In the genomic region with DNA sequence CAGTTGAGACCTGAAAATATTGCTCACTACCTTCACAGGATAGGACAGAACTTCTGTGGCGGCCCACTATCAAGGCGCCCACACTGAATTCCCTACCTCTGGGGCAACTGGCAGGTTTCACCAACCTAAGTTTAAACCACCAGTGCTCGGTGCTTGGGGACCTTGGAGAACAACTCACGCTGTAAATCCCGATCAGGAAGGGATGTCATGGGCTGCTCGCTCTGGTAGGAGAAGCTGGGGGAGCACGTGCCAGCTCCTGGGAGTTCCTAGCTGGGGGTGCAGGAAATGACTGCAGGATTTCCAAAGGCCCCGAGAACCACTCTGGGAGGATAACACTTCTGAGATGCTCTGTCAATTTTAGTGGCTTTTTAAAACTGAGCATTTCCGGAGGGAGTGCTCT, we compare ENCODE assay signal across 16 mouse cellular contexts.
DNase-seq lines count a peak whose midpoint lies in the region; ATAC-seq lines count a peak whose summit lies in the region.
"Had no signal": no experiment of that assay in that cellular context is flagged by ENCODE, and none has a peak within 500 bp of the region (broad histone marks: within the 10 kb centered on the region; RNA-seq: fewer than 3 reads in every experiment).

No protein-coding gene starts in this region.

- WGBS in heart, embryonic 10.5 days: 78% methylated on average over 9 of the region's 9 CpGs
- 86% methylated on average over 9 of the region's 9 CpGs for WGBS in hindbrain, embryonic 15.5 days
- WGBS in hindbrain, embryonic 16.5 days: 81% methylated on average over 9 of the region's 9 CpGs
- WGBS in midbrain, embryonic 14.5 days: 82% methylated on average over 9 of the region's 9 CpGs
- 81% methylated on average over 9 of the region's 9 CpGs for WGBS in midbrain, embryonic 16.5 days
- 79% methylated on average over 9 of the region's 9 CpGs for WGBS in limb, embryonic 10.5 days

- H3K4me2 ChIP-seq in hindbrain, embryonic 15.5 days: no peak overlapping the region
- H3K4me2 ChIP-seq in hindbrain, embryonic 16.5 days (ENCODE audit: low read length): no peak overlapping the region
- no peak overlapping the region for H3K4me2 ChIP-seq in midbrain, embryonic 14.5 days (ENCODE audit: low read length)
- H3K4me2 ChIP-seq in midbrain, embryonic 16.5 days (ENCODE audit: low read length): no peak overlapping the region

- H3K9me3 ChIP-seq in heart, embryonic 10.5 days: no peaks in the 10 kb centered on the region
- H3K9me3 ChIP-seq in hindbrain, embryonic 15.5 days: no peaks in the 10 kb centered on the region
- H3K9me3 ChIP-seq in hindbrain, embryonic 16.5 days (ENCODE audit: control insufficient read depth, low read length): no peaks in the 10 kb centered on the region
- no peaks in the 10 kb centered on the region for H3K9me3 ChIP-seq in midbrain, embryonic 14.5 days (ENCODE audit: control insufficient read depth, low read length)
- H3K9me3 ChIP-seq in midbrain, embryonic 16.5 days (replicated peaks; ENCODE audit: control insufficient read depth, low read length, poor library complexity, severe bottlenecking): no peaks in the 10 kb centered on the region
- H3K9me3 ChIP-seq in limb, embryonic 10.5 days (replicated peaks): no peaks in the 10 kb centered on the region

- H3K9ac ChIP-seq in hindbrain, embryonic 15.5 days: no peak overlapping the region
- no peak overlapping the region for H3K9ac ChIP-seq in hindbrain, embryonic 16.5 days (ENCODE audit: low read depth, low read length)
- H3K9ac ChIP-seq in midbrain, embryonic 14.5 days (replicated peaks; ENCODE audit: low read length): no peak overlapping the region
- H3K9ac ChIP-seq in midbrain, embryonic 16.5 days (ENCODE audit: low read depth, low read length): no peak overlapping the region
- H3K9ac ChIP-seq: liver, embryonic 14.5 days had no signal

- DNase-seq in heart, embryonic 10.5 days (ENCODE audit: low spot score): no peak
- no peak for DNase-seq in heart, postnatal 14 days
- DNase-seq in midbrain, embryonic 14.5 days: no peak
- no peak for DNase-seq in limb, embryonic 10.5 days (ENCODE audit: low spot score)
- DNase-seq in gastrocnemius, postnatal 25 days: no peak
- DNase-seq: adrenal gland, postnatal 10 days; B cell, adult 2 months; cerebellum, adult 11 months; cerebellum, postnatal 36 days; thymus, postnatal 36 days had no signal

- intact Hi-C loops in heart, postnatal 14 days (cut with DNase I): no loop called here

- H3K36me3 ChIP-seq in heart, embryonic 10.5 days: no peaks in the 10 kb centered on the region
- no peaks in the 10 kb centered on the region for H3K36me3 ChIP-seq in hindbrain, embryonic 15.5 days
- no peaks in the 10 kb centered on the region for H3K36me3 ChIP-seq in hindbrain, embryonic 16.5 days (ENCODE audit: control insufficient read depth, insufficient read depth, low read length)
- no peaks in the 10 kb centered on the region for H3K36me3 ChIP-seq in midbrain, embryonic 14.5 days (ENCODE audit: control insufficient read depth, insufficient read depth, low read length)
- H3K36me3 ChIP-seq in midbrain, embryonic 16.5 days (ENCODE audit: control insufficient read depth, insufficient read depth, low read length): no peaks in the 10 kb centered on the region
- H3K36me3 ChIP-seq in limb, embryonic 10.5 days: no peaks in the 10 kb centered on the region

- peak overlapping the region; percentile 85 for H3K27ac ChIP-seq in heart, embryonic 10.5 days
- H3K27ac ChIP-seq in hindbrain, embryonic 15.5 days (replicated peaks): peak overlapping the region; percentile 75; the same call in 1 of the 2 replicates
- H3K27ac ChIP-seq in hindbrain, embryonic 16.5 days (ENCODE audit: low read depth, low read length): no peak overlapping the region
- 0 out of 2 replicates have a peak overlapping the region, but pooled peaks have one; percentile 16 for H3K27ac ChIP-seq in midbrain, embryonic 14.5 days (replicated peaks; ENCODE audit: low read depth, low read length)
- no peak overlapping the region for H3K27ac ChIP-seq in midbrain, embryonic 16.5 days (ENCODE audit: low read length)
- peak overlapping the region; percentile 50; the same call in 1 of the 2 replicates for H3K27ac ChIP-seq in limb, embryonic 10.5 days
- H3K27ac ChIP-seq: liver, embryonic 14.5 days had no signal

- H3K27me3 ChIP-seq in heart, embryonic 10.5 days (ENCODE audit: insufficient read depth, poor library complexity, severe bottlenecking): no peaks in the 10 kb centered on the region
- no peaks in the 10 kb centered on the region for H3K27me3 ChIP-seq in hindbrain, embryonic 15.5 days
- no peaks in the 10 kb centered on the region for H3K27me3 ChIP-seq in hindbrain, embryonic 16.5 days (replicated peaks; ENCODE audit: control insufficient read depth, insufficient read depth, low read length)
- H3K27me3 ChIP-seq in midbrain, embryonic 14.5 days (ENCODE audit: control insufficient read depth, insufficient read depth, low read length): no peaks in the 10 kb centered on the region
- H3K27me3 ChIP-seq in midbrain, embryonic 16.5 days (ENCODE audit: control insufficient read depth, insufficient read depth, low read depth, low read length): no peaks in the 10 kb centered on the region
- H3K27me3 ChIP-seq in limb, embryonic 10.5 days (ENCODE audit: low read depth, poor library complexity, severe bottlenecking): no peaks in the 10 kb centered on the region

- no peak for ATAC-seq in hindbrain, embryonic 15.5 days (ENCODE audit: low FRiP score, low read depth)
- ATAC-seq in hindbrain, embryonic 16.5 days: no peak
- no peak for ATAC-seq in midbrain, embryonic 14.5 days (ENCODE audit: low FRiP score, low TSS enrichment)
- no peak for ATAC-seq in midbrain, embryonic 16.5 days
- ATAC-seq: lung, postnatal 0 days had no signal

- no peak overlapping the region for H3K4me3 ChIP-seq in heart, embryonic 10.5 days
- no peak overlapping the region for H3K4me3 ChIP-seq in hindbrain, embryonic 15.5 days
- no peak overlapping the region for H3K4me3 ChIP-seq in hindbrain, embryonic 16.5 days (ENCODE audit: low read length)
- H3K4me3 ChIP-seq in midbrain, embryonic 14.5 days (replicated peaks; ENCODE audit: low read depth, low read length): no peak overlapping the region
- H3K4me3 ChIP-seq in midbrain, embryonic 16.5 days (ENCODE audit: low read depth, low read length): no peak overlapping the region
- no peak overlapping the region for H3K4me3 ChIP-seq in limb, embryonic 10.5 days
- H3K4me3 ChIP-seq: erythroblast, embryonic 14.5 days had no signal

- H3K4me1 ChIP-seq in heart, embryonic 10.5 days: peaks cover 52% of the 10 kb centered on the region
- H3K4me1 ChIP-seq in hindbrain, embryonic 15.5 days (replicated peaks): peaks cover 17% of the 10 kb centered on the region
- H3K4me1 ChIP-seq in hindbrain, embryonic 16.5 days (ENCODE audit: control insufficient read depth, insufficient read depth, low read depth, low read length): peaks cover 10% of the 10 kb centered on the region
- H3K4me1 ChIP-seq in midbrain, embryonic 14.5 days (ENCODE audit: control insufficient read depth, insufficient read depth, low read length): peaks cover 7% of the 10 kb centered on the region
- H3K4me1 ChIP-seq in midbrain, embryonic 16.5 days (ENCODE audit: control insufficient read depth, insufficient read depth, low read length): peaks cover 10% of the 10 kb centered on the region
- peaks cover 28% of the 10 kb centered on the region for H3K4me1 ChIP-seq in limb, embryonic 10.5 days

Comparison
In these comparisons a context has a peak if more than half of its experiments do, and no peak if none do; other contexts are left out.
1. H3K27ac ChIP-seq: peak in heart, embryonic 10.5 days (single experiment), hindbrain, embryonic 15.5 days (single experiment), midbrain, embryonic 14.5 days (single experiment) and limb, embryonic 10.5 days (single experiment); none in hindbrain, embryonic 16.5 days (single experiment) and midbrain, embryonic 16.5 days (single experiment).